Mouse (Mus musculus) cerebellum, adult 2 months (tissue): Measurements from ENCODE around the gene Klc1.

Source experiments
- CTCF ChIP-seq: fragments of 200-500 bp; IDR thresholded peaks from 2 replicates; pipeline ENCODE4 v1.5.1; 2011; ENCODE audit warnings: low read depth, mild to moderate bottlenecking, control low read depth, low read length, moderate library complexity, borderline replicate concordance; ENCODE audit not compliant: insufficient read depth
- POLR2A ChIP-seq: fragments of 200-500 bp; IDR thresholded peaks from 2 replicates; pipeline ENCODE4 v1.6.1; 2011; ENCODE audit warnings: low read length, control low read depth, borderline replicate concordance; ENCODE audit not compliant: insufficient read depth

DNA sequence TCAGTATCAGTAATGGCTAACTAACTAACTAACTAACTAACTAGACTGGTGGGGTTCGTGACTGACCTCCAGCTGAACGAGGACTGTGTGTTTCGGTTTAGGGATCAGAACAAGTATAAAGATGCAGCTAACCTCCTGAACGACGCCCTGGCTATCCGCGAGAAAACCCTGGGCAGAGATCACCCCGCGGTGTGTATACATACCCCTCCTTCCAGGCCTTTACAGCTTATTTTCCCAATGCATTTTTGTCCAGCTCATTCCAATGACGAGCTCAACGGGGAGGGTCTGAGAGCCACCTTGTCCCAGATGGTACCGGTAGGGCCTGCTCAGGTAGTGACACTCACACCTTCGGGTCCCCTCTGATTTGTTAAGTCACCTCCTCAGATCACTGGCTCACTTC, 19.3 kb downstream of the Klc1 start:
- no peak for TF ChIP-seq CTCF
- no peak for TF ChIP-seq POLR2A
